1 mouse cellular context compared by ENCODE assay signal in genomic region chr10:81513798-81514197, GRCm38 (mm10).
TF ChIP-seq lines count a peak whose summit lies in the region.

No protein-coding gene starts in this region.

TF ChIP-seq in MEL, 35 proteins besides CTCF, POLR2A, EP300 and RAD21:
- no peak for TF ChIP-seq NELFE (IDR thresholded peaks at IDR 0.05; ENCODE audit: low read depth, low read length)
- no peak for TF ChIP-seq MAX (IDR thresholded peaks at IDR 0.05; ENCODE audit: low read length)
- no peak for TF ChIP-seq MEF2A (IDR thresholded peaks at IDR 0.05; ENCODE audit: extremely low read depth, insufficient replicate concordance, low read depth, low read length, poor library complexity, severe bottlenecking)
- TF ChIP-seq HCFC1 (IDR thresholded peaks at IDR 0.05; ENCODE audit: low read depth, low read length): no peak
- no peak for TF ChIP-seq CHD1 (IDR thresholded peaks at IDR 0.05; ENCODE audit: low read depth, low read length)
- TF ChIP-seq MXI1 (IDR thresholded peaks at IDR 0.05; ENCODE audit: low read depth, low read length): no peak
- TF ChIP-seq GATA1 (IDR thresholded peaks at IDR 0.05; ENCODE audit: low read depth, low read length): no peak
